Comparison of ENCODE assay signal across 8 mouse cellular contexts in the genomic region with DNA sequence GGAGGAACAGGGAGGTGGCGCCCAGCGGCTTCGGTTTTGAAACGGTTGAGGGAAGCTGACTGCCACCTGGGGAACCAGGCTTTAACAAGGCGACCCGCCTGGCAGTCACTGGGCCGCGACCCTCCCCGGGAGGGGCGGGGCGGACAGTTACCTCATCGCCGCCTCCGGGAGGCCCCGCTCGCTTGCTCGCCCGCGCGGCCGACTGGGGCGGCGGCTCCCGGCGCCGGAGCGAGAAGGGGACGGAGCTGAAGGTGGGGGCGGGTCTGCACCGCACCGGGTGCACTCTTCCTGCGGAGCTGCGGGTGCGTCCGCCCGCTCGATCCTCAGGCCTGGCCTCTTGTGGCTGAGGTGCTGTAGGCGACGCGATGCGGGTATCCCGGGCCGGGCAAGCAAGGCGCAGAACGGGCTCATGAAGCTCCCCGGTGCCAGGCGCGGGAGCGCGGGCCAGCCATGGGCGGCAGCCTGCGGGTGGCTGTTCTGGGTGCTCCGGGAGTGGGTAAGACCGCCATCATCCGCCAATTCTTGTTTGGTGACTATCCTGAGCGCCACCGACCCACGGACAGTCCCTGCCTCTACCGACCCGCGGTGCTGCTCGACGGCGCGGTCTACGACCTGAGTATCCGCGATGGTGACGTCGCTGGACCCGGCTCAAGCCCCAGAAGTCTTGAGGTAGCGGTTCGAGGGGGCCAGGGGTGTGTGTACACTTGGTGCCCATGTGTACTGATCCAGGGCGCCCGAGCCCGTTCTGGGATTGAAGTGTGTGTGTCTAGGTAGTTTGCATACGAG. TPM values are rescaled to one million over a fixed set of nuclear protein-coding genes. Genes with fewer than 3 reads are reported as not detected.
A peak's percentile ranks its signal among the peaks of the same experiment; 100 is the strongest.
DNase-seq lines count a peak whose midpoint lies in the region; ATAC-seq and TF ChIP-seq lines count a peak whose summit lies in the region.

Gene Rasl10a, plus strand, starts transcription at position 273 of the 786 bp plus-strand sequence.

- peaks cover 53% of the 10 kb centered on the region for H3K27me3 ChIP-seq in megakaryocyte, embryonic 14.5 days (replicated peaks)
- peaks cover 83% of the 10 kb centered on the region for H3K27me3 ChIP-seq in hindbrain, embryonic 13.5 days

- H3K4me2 ChIP-seq in hindbrain, embryonic 13.5 days: peak within 1 kb of the TSS; percentile 79

- peak within 1 kb of the TSS; percentile 94 for H3K4me3 ChIP-seq in megakaryocyte, embryonic 14.5 days (replicated peaks)
- peak within 1 kb of the TSS; percentile 8 for H3K4me3 ChIP-seq in embryonic fibroblast, embryonic 13.5 days (ENCODE audit: insufficient read depth, low read length)
- peak within 1 kb of the TSS; percentile 49 for H3K4me3 ChIP-seq in hindbrain, embryonic 13.5 days

- TF ChIP-seq CTCF in embryonic fibroblast, embryonic 13.5 days (IDR thresholded peaks at IDR 0.05; ENCODE audit: borderline replicate concordance, insufficient read depth, low read length): no peak

- whole genome bisulfite sequencing in hindbrain, embryonic 13.5 days: 2% methylated on average over 75 of the region's 77 CpGs

- H3K27ac ChIP-seq in embryonic fibroblast, embryonic 13.5 days (ENCODE audit: insufficient read depth, low read length): no peak within 1 kb of the TSS
- H3K27ac ChIP-seq in hindbrain, embryonic 13.5 days: no peak within 1 kb of the TSS

- H3K9ac ChIP-seq in hindbrain, embryonic 13.5 days: peak within 1 kb of the TSS; percentile 74

- no peak for ATAC-seq in megakaryocyte, adult 5-6 weeks (ENCODE audit: poor library complexity, severe bottlenecking)
- peak; percentile 6; the same call in 1 of the 2 replicates for ATAC-seq in hindbrain, embryonic 13.5 days (ENCODE audit: low FRiP score)

- no peak; the same call in 1 of the 2 replicates for TF ChIP-seq POLR2A in embryonic fibroblast, embryonic 13.5 days (IDR thresholded peaks at IDR 0.05; ENCODE audit: low read depth, low read length)

- peaks cover 94% of the 10 kb centered on the region for H3K4me1 ChIP-seq in megakaryocyte, embryonic 14.5 days
- peaks cover 2% of the 10 kb centered on the region; the same call in 1 of the 2 replicates for H3K4me1 ChIP-seq in embryonic fibroblast, embryonic 13.5 days (ENCODE audit: control insufficient read depth, insufficient read depth, low read length)
- peaks cover 55% of the 10 kb centered on the region for H3K4me1 ChIP-seq in hindbrain, embryonic 13.5 days (replicated peaks)

- H3K36me3 ChIP-seq in megakaryocyte, embryonic 14.5 days (replicated peaks; ENCODE audit: low read length): peaks cover 55% of the 10 kb centered on the region
- H3K36me3 ChIP-seq in hindbrain, embryonic 13.5 days: peaks cover 7% of the 10 kb centered on the region

- peak; percentile 54 to 55 for DNase-seq in layer of hippocampus, postnatal 36 days
- peak; percentile 59 for DNase-seq in lung, postnatal 36 days
- DNase-seq in spleen, postnatal 10 days (ENCODE audit: low spot score in 2 of 2): peak; percentile 36 to 66
- DNase-seq in cerebellum, adult 9-10 months: no peak

- H3K9me3 ChIP-seq in megakaryocyte, embryonic 14.5 days: peaks cover 38% of the 10 kb centered on the region
- no peaks in the 10 kb centered on the region for H3K9me3 ChIP-seq in hindbrain, embryonic 13.5 days

RNA-seq across cellular contexts. Expression of gene Rasl10a, which starts in this region (rescaled TPM):
- 12.0 and 22.3 TPM in 2 replicates for polyA plus RNA-seq in megakaryocyte, embryonic 14.5 days (2012; ENCODE audit: insufficient read depth, low replicate concordance)
- not detected in 2 replicates for total RNA-seq in megakaryocyte, adult 5-6 weeks (2015)
- total RNA-seq in megakaryocyte, adult 5-6 weeks (2017): not detected in 2 replicates
- polyA plus RNA-seq in embryonic fibroblast, embryonic 13.5 days (2011; ENCODE audit: insufficient read length, low read depth, missing spikeins): not detected in 2 replicates
- polyA plus RNA-seq in hindbrain, embryonic 13.5 days (2015; fragmentation: Nextera tagmentation; extraction: Ambion mirVana): 0.84 and 1.2 TPM in 2 replicates
- total RNA-seq in layer of hippocampus, postnatal 36 days (2021): 100 to 1,000 TPM in 1 of 2 experiments, 10 to 100 TPM in 1; 88.6 to 112 TPM

Comparison
In these comparisons a context has a peak if more than half of its experiments do, and no peak if none do; other contexts are left out.
1. RNA of gene Rasl10a (total RNA-seq): 88.6 to 112 TPM in layer of hippocampus, postnatal 36 days; not detected in megakaryocyte, adult 5-6 weeks; every median in the first group is over 10 times any median in the second.
2. H3K4me3 ChIP-seq: peak in every context shown above with its lines; median percentile 94 in megakaryocyte, embryonic 14.5 days; 49 in hindbrain, embryonic 13.5 days; 8 in embryonic fibroblast, embryonic 13.5 days.